Mouse (Mus musculus) ES-E14 (cell line): ENCODE data around the gene Hrh3.

ENCODE experiments used
- CHD2 ChIP-seq: IDR thresholded peaks from 2 replicates; pipeline ENCODE4 v1.6.1; 2014; ENCODE audit warnings: mild to moderate bottlenecking, low read depth, low read length, inconsistent platforms
- ZNF384 ChIP-seq: IDR thresholded peaks from 2 replicates; pipeline ENCODE4 v1.6.1; 2012; ENCODE audit warnings: low read depth, low read length, inconsistent platforms

GRCm38 (mm10) chr2:180146091-180146490 is 41.8 kb upstream of the Hrh3 start:
- TF ChIP-seq CHD2 = no peak
- no peak for TF ChIP-seq ZNF384
